Mouse (Mus musculus): ENCODE measurements around the gene Syt16.

Syt16 gene

DNA sequence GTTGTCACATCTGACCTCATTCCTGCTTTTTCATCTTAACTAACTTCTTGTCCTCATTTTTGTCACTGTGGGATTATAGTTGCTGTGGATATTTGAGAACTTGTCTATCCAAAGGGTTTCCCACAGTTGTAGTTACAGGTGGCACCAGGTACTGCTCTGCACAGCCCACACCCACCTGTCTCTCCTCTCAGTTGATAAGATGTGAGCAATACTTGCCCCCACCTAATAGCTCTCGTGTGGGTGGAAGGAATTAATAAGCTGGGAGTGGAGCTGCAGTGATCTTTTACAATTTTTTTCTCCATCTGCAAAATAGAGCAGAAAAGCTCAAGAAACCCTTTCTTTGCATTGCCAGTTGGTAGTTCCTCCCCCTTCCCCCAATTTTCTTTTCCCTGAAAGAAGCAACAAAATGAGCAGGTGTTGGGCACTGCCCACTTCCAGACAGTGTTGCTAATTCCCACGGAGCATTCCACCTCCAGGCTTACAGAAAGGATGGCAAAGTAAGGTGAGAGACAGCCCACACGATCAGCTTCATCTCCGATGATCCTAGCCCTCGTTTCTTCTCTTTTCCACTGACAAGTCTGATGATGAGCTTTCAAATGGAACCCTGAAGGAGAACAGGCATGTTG, 218.8 kb downstream of the Syt16 start:
- no peak for DNase-seq (ENCODE audit: low read depth, low spot score)

DNA sequence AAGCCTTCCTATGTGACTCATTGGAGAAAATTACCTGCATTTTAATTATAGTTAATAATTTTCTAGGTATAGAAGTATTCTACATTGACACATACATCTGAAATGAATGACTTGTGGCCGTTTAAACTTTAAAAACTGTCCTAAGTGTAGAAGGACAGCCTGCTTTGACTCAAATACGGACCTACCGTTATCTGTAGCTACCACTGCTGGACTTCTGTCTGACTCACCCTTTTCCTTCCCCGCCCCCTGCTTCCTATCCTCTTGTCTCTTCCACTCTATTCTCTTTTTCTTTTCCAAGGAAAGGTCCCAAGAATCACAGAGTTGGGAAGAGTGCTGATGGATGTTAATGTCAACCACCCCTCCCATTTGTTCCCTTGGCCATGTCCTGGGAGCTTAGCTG, 222.4 kb downstream of the Syt16 start:
- DNase-seq (ENCODE audit: low read depth, low spot score): no peak

DNA sequence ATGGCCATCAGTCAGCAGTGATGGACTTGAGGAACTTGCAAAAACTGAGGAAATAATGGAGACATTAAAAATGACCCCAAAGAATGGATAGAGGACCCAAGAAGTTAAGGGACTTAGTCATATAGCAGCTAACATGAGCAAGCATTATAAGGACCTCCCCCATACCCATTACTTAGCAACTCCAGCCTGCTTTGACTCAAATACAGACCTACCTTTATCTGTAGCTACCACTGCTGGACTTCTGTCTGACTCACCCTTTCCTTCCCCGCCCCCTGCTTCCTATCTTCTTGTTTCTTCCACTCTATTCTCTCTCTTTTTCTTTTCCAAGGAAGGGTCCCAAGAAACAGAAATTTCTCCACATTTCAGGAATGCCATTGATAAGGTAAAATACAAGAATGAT, 223.2 kb downstream of the Syt16 start:
- no peak for DNase-seq (ENCODE audit: low read depth, low spot score)

DNA sequence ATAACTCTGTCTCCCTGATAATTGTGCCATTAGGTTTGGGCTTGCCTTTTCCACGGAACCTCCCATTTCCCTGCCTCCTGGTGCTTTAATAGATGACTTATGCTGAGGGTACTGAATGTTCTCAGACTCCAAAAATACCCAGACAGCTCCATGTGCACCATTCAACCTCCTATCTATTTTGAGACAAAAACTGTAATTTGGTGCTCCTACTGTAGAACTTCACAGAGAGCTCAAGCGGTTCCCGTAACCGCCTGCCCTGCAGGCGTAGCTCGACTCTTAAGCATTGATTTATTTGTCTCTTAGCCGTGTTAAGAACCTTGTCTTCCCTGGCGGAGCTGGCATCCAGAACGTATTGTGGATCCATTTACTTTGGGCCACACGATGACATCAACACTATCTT, 233.3 kb downstream of the Syt16 start:
- no peak for DNase-seq (ENCODE audit: low read depth, low spot score)

DNA sequence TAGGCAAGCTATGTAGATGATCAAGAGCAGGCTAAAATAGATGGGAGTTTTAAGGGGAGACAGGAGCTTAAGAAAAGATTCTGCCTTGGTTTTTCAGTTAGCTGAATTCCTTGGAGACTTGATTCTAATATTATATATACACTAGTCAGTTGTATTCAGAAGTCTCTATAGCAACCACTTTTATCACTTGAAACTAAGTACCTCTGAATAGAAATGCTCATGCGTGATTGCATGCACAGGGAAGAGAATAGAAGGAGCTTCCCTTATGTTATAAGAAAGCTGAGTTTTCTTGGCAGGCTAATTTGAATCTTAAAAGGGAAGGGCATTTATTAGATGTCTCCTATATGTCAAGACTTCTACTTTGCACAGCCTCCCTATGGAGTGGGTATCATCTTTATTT, 235.4 kb downstream of the Syt16 start:
- no peak for DNase-seq (ENCODE audit: low read depth, low spot score)

DNA sequence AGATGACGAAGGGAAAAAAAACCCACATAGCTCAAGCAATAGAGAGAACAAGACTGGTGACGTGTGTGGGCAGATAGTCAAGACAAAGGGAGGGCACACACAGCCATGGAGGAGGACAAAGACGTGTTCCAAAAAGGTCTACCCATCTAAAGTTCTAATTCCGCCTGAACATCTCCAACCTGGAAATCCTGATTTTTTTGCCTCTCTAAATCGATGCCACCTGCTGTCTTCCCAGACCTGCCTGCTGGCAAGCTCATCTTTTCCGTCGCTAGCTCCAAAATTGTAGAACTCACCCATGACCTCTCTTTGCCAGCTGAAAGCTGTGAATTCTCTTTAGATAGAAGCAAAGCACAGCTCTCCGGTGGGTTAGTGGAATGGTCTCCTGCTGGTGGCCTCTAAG, 238.7 kb downstream of the Syt16 start:
- no peak for DNase-seq (ENCODE audit: low read depth, low spot score)

DNA sequence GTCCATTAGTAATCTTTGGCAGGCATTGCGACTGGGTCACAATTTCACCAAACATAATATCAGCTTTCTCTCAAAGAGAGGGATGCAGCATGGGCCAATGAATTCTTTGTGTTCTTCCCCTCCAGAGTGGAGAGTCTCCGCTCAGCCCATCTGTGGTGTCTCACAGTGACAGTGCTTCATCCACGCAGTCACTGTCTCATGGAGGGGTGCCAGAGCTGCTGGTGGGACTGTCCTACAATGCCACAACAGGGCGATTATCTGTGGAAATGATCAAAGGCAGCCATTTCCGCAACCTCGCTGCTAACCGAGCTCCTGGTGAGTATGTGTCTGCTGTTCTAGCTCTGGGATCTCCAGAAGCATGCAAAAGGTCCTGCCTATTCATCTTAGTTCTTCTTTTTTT, 240.6 kb downstream of the Syt16 start:
- DNase-seq (ENCODE audit: low read depth, low spot score): no peak

DNA sequence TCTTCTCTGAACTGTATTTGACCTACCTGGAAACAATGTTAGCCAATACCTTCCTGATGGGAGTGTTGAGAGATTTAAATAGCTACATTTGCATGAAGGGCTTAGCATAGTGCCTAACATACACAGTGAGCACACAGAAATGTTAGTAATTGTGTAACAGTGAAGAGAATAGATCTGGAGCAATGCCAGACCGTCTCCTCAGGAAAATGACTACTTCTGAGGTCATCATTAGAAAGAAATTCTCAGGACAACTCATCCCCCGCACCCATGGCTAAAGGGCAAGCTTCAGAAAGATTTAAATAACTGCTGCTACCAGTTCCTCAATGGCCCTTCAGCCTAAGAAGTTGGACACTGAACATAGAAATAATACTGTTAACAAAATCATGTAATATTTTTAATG, 241.3 kb downstream of the Syt16 start:
- DNase-seq (ENCODE audit: low read depth, low spot score): peak; percentile 15

DNA sequence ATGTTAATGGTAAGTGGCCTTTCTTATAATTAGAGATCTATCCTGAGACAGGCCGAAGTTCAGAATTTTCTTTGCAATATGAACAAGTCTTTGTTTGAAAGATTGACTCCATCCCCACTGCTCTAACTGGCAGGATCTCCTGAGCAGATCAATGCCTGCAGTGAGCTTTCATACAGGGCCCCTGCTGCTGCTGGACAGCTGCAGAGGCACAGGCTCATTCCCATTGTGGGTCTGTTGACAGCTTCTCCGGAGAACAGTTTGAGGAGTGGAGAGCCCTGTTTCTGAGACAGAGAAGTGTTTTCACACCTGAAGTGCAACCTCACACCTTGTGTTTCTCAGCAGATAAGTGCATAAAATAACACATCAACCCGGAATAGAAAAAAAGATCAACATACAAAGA, 267.4 kb downstream of the Syt16 start:
- DNase-seq (ENCODE audit: low read depth, low spot score): no peak

DNA sequence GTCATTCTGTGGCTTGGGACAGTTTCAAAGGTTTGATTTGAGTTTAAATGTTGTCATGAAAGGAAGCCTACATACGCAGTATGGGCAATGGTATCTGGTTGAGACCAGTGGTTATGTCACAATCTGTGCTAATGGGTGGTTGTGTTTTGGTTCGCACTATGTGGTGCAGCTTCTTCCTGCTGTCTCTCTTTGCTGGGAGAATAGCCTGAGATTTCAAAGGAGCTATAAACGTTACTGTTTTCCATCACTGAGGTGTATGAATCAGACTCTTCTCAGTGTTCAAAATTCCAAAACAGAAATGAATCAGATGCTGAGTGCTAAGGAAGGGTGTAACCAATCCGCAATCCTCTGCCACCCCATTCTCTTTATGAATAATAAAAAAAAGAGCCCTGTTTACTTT, 269.6 kb downstream of the Syt16 start:
- DNase-seq (ENCODE audit: low read depth, low spot score): no peak

DNA sequence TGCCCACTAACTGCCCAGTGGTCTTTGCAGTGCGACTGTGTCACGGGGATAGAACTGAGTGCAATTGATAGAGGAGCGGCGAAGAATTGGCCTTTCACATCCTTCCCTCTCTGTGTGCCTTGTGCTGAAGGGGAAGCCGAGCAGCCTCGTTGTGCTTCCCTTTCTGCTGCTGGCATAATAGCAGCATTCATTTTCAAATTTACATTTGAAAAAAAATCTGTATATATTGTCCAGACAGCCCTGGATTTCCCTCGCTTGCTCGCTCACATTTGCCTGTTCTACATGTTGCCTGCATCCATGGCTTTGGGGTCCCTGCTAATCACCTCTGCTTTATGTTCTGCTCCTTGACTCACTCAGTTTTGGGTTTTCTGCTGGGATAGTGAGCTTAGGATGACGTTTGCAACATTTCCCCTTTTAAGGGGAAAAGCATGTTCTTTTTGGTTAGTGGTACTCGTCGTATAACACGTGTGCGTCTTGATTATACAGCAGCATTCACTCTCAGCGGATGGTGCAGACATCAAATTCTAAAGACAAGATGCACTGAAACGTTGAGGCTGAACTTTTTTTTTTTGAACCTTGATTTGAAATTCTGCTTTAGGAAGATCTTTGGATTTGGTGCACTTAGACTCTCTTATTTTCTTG, 271.3 kb downstream of the Syt16 start:
- no peak for DNase-seq (ENCODE audit: low read depth, low spot score)

DNA sequence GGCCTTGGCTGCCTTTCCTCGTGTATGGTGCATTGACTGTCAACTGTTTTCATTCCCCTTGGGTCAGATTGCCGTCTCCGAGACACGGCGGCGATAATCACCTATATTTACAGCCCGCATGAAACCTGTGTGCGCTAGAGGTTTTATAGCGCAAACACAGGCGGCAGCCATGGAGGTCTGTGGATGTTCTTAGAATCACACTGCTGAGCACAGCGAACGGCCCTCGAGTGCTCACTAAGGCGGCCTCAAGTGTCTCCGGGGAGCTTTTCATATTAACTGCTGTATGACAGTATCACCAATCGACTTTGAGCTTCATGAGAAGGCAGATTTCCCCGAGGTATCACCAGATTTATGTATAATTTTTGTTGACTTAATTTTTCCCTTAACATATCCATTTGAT, 275.1 kb downstream of the Syt16 start:
- DNase-seq (ENCODE audit: low read depth, low spot score): no peak

DNA sequence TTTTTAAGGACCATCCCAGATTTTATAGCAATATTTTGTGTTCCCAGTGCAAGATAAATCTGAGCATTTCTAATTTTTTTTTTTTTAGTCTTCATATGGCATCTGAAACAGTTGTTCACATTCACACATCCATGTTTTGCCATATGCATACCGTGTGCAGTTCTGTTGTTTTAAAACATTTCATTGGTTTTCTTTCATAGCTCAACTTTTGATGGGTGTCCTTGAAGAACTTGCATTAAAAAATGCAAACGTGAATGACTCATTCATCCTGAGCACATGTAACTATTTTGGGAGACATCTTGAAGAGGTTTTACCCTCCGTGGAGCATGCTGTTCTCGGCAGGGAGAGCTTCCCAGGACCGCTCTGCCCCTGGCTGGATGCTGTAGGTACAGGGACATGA, 279.8 kb downstream of the Syt16 start:
- no peak for DNase-seq (ENCODE audit: low read depth, low spot score)

DNA sequence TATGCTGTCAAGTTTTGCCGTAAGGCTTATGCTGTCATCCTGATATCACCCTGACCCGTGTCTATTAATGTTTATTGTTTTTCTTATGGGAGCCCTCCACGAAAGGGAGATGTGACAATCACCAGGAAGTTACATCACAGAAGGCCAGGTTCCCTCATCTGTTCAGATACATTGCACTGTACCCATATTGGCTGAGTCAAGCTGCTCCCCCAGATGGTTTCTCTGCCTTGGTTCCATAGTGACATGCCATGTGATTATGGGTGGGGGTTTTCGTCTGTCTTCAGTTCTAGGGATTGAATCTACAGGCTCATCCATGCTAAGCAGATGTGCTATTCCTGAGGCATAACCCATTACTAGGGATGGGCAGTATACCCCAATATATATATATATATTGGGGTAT, 283.9 kb downstream of the Syt16 start:
- DNase-seq (ENCODE audit: low read depth, low spot score): no peak

DNA sequence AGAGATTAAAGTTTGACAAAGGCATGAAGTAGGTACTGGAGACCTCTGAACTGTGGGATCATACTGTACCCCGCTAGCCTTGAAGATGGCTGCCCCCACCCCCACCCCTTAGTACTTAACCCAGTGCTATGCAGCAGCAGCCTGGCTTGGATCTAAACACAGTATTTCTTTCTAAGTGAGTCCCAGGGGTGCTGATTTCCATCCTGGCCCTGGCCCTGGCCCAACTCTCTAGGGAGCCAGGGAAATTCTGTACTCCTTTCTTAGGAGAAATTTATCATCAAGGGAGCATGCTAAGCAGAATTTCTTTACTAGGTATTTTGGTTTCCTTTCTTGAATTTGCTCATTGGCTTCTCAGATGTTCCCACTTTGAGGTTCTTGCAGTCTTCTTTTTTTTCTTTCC, 285.4 kb downstream of the Syt16 start:
- DNase-seq (ENCODE audit: low read depth, low spot score): no peak

DNA sequence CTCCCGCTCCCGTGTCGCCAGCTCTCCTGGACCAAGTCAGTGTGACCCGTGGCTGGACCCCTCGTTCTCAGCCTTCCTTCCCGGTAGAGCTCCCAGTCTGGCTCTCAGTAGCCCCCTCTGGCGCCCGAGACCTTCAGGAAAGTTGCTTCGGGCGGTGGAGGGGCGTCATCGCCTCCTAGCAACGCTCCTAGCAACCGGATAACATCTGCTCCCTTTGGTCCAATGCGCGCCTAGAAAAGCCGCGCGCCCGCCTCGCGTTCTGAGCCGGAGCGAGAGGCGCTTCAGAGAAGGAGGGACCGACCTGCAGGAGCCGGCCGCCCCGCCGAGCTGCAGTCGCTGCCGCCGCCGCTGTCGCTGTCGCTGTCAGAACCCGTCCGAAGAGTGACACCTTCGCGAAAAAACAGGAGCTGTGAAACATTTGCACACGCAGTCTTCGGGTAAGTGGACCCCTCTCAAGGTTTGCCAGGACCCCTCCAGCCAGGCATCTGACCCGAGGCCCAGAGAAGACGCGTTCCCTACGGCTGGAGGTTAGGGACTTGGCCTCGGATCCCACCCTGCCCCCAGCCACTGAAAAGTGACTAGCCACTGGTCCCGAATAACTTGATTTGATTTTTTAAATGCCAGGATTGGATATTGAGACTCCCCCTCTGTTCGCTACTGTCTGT, 286.7 kb downstream of the Syt16 start:
- peak; percentile 96 for DNase-seq (ENCODE audit: low read depth, low spot score)

DNA sequence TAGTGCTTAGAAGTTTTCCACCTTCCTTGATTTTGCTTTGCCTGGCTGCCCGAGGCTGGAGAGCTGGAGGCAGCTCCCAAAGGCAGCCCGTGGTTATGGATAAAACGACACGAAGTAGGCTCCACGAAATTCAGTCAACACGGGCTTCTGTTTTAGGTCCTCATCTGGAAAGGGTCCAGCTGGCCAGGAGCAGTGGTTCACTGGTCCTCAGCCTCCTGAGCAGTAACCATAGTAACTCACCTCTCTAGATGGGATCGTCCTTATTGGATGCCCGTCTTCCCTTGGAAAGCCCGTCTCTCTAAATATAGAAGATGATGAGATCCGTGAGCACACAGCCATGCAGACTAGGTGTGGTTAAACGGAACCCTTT, 287.2 kb downstream of the Syt16 start:
- no peak for DNase-seq (ENCODE audit: low read depth, low spot score)

DNA sequence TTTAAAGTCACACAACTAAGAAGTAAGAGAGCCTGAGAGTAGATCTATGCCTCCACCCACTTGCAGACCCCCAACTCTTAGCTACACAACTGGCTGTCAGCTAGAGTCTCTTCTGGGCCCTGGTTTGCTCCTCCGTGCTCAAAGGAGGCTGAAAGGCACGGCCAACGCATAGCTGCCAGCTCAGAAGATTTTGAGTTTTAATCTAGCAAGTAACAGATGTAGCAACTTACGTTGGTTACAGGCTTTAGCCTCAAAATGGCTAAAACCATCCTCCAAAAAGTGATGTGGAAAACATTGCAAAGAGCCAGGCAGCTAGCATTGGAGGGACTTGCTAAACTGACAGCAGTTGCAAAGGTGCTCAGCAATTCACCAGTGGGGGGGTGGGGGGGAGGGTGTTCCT, 293.5 kb downstream of the Syt16 start:
- DNase-seq (ENCODE audit: low read depth, low spot score): no peak

DNA sequence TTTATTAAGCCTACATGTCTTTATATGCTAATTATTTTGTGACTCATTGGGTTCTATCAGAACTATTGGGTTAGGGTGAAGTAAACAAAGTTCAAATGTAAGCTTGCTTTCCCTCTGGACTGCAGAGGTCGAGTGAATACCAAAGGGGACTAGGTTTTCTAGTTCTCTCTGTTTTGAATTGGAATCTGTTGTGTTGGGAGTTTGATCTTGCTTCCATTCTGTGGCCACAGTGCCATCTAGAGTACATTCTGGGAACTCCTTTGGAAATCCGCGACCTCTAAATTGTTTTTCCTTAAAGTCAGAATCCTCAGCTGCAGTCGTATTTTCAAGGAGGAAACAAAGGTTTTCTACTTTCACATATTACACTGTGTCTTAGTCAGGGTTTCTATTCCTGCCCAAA, 296.2 kb downstream of the Syt16 start:
- DNase-seq (ENCODE audit: low read depth, low spot score): peak; percentile 62

DNA sequence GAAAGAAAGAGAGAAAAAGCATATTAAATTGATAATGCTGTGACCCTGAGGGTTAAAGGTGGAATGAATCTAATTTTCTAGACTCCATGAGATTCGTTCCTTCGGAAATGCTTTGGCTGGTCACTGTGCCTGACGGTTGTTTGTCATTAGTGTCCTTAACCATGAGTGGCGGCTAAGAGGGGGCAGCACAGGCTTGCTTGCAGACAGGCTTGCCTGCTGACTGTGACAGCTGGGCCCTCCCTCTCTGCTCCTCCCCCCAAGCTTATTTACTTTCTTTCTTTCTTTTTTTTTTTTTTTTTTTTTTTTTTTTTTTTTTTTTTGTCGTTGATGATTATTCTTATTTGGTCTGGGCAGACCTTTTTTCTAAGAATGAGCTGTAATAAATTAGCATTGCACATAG, 298.9 kb downstream of the Syt16 start:
- no peak for DNase-seq (ENCODE audit: low read depth, low spot score)

DNA sequence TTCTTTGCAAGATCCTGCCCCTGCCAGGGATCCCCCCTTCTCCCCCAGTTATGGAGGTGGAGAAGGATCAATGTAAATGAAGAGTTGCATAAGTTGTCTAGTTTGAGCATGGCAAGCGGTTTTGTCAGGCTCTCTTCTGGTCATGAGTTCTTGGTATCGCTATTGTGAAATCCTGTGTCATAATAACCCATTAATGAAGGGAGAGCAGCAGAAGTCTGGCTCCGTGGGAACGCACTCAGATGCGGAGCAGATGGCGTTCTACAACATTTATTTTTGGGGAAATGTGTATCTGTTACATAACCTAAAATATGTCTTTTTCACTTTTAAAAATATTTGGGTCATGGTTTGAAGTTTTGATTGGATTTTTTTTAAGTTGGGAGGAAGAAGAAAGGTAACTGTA, 304.1 kb downstream of the Syt16 start:
- DNase-seq (ENCODE audit: low read depth, low spot score): no peak

DNA sequence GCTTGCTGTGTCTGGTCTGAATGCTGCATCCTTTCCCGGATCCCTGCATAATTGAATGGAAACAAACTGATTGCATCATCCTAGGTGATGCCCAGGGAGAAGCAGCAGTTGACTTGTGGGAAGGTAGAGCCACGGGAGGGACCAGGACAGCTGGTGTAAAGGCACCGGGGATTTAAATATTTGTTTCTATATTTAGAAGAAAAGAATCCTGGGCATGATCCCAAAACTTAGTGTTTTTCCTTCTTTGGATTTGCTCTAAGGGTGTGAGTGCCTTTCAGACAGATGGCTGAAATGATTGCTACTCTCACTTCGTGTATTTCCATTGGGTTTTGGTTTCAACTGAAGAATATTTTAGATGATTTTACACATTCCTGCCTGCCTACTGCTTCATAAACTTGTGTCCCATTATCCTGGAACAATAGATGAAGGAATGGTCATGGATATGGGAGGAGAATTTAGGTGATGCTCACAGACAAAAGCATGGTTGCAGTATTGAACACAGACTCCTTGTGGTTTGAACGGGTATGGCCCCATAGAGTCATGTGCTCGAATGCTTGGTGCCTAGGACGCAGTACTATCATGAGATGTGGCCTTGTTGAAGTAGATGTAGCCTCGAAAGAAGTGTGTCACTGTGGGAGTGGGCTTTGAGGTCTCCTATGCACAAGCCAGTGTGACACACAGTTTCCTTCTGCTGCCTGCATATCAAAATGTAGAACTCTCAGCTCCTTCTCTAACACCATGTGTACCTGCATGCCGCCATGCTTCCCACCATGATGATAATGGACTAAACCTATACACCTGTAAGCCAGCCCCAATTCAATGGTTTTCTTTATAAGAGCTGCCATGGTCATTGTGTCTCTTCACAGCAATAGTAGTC, 306.2 kb downstream of the Syt16 start:
- no peak for DNase-seq (ENCODE audit: low read depth, low spot score)

DNA sequence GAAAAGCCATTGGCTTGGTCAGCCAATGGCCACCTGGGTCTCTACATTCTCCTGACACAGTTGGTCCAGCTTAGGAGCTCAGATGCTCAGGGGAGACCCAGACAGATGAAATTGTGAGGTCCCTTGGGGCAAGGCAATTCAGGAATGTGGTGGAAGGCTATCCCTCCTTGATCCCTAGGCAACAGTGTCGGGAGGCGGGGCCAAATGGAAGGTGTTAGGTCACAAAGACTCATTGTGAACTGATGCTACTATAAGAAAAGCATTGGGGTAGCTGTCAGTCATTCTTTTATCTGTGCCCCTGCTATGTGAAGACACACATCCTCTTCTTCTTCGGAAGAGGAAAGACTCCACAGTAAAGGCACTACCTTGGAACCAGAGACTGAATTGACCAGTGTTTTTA, 315.1 kb downstream of the Syt16 start:
- no peak for DNase-seq (ENCODE audit: low read depth, low spot score)
